Comparison of ENCODE assay signal across 17 mouse cellular contexts in the genomic region with DNA sequence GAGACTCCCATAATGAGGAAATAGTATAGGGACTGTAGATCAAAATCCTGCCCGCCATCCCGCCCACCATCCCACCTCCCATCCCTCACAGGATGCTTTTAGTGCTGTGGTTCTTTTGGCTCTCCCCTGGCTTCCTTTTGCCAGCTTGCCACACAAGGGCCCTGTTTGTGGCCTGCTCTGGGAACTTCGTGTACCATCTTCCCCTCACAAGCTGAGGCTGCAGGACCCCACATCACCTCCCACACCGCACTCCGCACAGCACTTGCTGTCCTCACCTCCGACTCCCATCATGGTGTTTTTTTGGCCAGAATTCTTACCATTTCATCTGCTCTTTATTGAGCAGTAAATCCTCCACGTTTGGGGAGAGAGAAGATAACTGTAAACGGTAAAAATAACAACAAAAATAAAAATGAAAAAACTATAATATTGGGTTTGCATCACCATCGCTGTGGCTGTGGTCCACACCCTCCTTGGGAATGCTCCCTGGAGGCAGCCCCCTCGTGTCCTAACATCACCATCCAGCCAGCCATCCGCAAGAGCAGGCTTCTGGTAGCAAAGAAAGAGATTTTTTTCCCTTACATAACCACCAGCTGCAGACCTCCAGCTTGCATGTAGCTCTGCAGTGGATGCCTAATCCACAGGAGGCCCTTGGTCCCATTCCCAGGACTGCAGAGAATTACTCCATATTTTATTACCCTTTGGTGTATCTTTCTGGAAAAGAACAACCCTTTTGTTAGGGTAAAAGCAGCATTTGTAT. TPM values are rescaled to one million over a fixed set of nuclear protein-coding genes. Genes with fewer than 3 reads are reported as not detected.
DNase-seq lines count a peak whose midpoint lies in the region; ATAC-seq and TF ChIP-seq lines count a peak whose summit lies in the region.
"Had no signal": no experiment of that assay in that cellular context is flagged by ENCODE, and none has a peak within 500 bp of the region (broad histone marks: within the 10 kb centered on the region; RNA-seq: fewer than 3 reads in every experiment).

No protein-coding gene starts in this region.

- H3K4me1 ChIP-seq in heart, embryonic 12.5 days (replicated peaks): peaks cover under 1% of the 10 kb centered on the region; the same call in 1 of the 2 replicates
- peaks cover 6% of the 10 kb centered on the region for H3K4me1 ChIP-seq in olfactory bulb, adult 2 months (ENCODE audit: control insufficient read depth, insufficient read depth, low read length)
- peaks cover 19% of the 10 kb centered on the region; the same call in 1 of the 2 replicates for H3K4me1 ChIP-seq in kidney, embryonic 15.5 days

- no peak for TF ChIP-seq POLR2A in olfactory bulb, adult 2 months (IDR thresholded peaks at IDR 0.05; ENCODE audit: insufficient read depth, low read depth, low read length)

- WGBS in heart, embryonic 12.5 days: 79% methylated on average over 11 of the region's 11 CpGs
- 66% methylated on average over 11 of the region's 11 CpGs for WGBS in olfactory bulb, adult 2 months
- 86% methylated on average over 11 of the region's 11 CpGs for WGBS in kidney, embryonic 15.5 days

- H3K9ac ChIP-seq in heart, embryonic 12.5 days: no peak overlapping the region
- H3K9ac ChIP-seq in kidney, embryonic 15.5 days: no peak overlapping the region
- H3K9ac ChIP-seq: forebrain, postnatal 0 days; limb, embryonic 15.5 days; liver, postnatal 0 days had no signal

- DNase-seq in heart, adult 9 months (ENCODE audit: low spot score in 2 of 2): peak; percentile 13 to 38
- DNase-seq in left cerebral cortex, postnatal 36 days (ENCODE audit: low spot score in 2 of 2): peak; percentile 38 to 47
- DNase-seq in left cerebral cortex, adult 11 months (ENCODE audit: low spot score): no peak
- peak; percentile 80 for DNase-seq in brain, adult 2 months (ENCODE audit: low read depth, low spot score)
- DNase-seq: cerebellum, adult 9-11 months; forebrain, postnatal 0 days; kidney, postnatal 10 days; liver, postnatal 0 days; lung, postnatal 14 days; thymus, adult 18-20 months had no signal

- peaks cover 1% of the 10 kb centered on the region for H3K36me3 ChIP-seq in heart, embryonic 12.5 days
- H3K36me3 ChIP-seq in kidney, embryonic 15.5 days: peaks cover 8% of the 10 kb centered on the region

- no peaks in the 10 kb centered on the region for H3K27me3 ChIP-seq in heart, embryonic 12.5 days (replicated peaks)
- H3K27me3 ChIP-seq in kidney, embryonic 15.5 days: no peaks in the 10 kb centered on the region
- H3K27me3 ChIP-seq: limb, embryonic 15.5 days; megakaryocyte, embryonic 14.5 days had no signal

- no peak for TF ChIP-seq CTCF in olfactory bulb, adult 2 months (IDR thresholded peaks at IDR 0.05; ENCODE audit: insufficient read depth, low read depth, low read length)

- H3K4me2 ChIP-seq in heart, embryonic 12.5 days: no peak overlapping the region
- no peak overlapping the region for H3K4me2 ChIP-seq in kidney, embryonic 15.5 days
- H3K4me2 ChIP-seq: limb, embryonic 15.5 days had no signal

- intact Hi-C loops in left cerebral cortex, postnatal 36 days (cut with DNase I): no loop called here

- no peak overlapping the region for H3K27ac ChIP-seq in heart, embryonic 12.5 days (ENCODE audit: poor library complexity, severe bottlenecking)
- 0 out of 2 replicates have a peak overlapping the region, but pooled peaks have one; percentile 39 for H3K27ac ChIP-seq in olfactory bulb, adult 2 months (ENCODE audit: insufficient read depth, low read depth, low read length)
- H3K27ac ChIP-seq in kidney, embryonic 15.5 days: no peak overlapping the region
- H3K27ac ChIP-seq: limb, embryonic 15.5 days had no signal

- ATAC-seq in heart, embryonic 12.5 days (ENCODE audit: insufficient number of reproducible peaks, low FRiP score): no peak
- no peak for ATAC-seq in kidney, embryonic 15.5 days (replicated peaks; ENCODE audit: low FRiP score)
- ATAC-seq: forebrain, postnatal 0 days; hindbrain, embryonic 16.5 days; intestine, postnatal 0 days; liver, postnatal 0 days had no signal

- no peaks in the 10 kb centered on the region; the same call in 1 of the 2 replicates for H3K9me3 ChIP-seq in heart, embryonic 12.5 days (replicated peaks)
- H3K9me3 ChIP-seq in kidney, embryonic 15.5 days (replicated peaks): no peaks in the 10 kb centered on the region
- H3K9me3 ChIP-seq: limb, embryonic 15.5 days had no signal

- H3K4me3 ChIP-seq in heart, embryonic 12.5 days: no peak overlapping the region
- H3K4me3 ChIP-seq in olfactory bulb, adult 2 months (ENCODE audit: insufficient read depth, low read depth, low read length): no peak overlapping the region
- H3K4me3 ChIP-seq in kidney, embryonic 15.5 days (replicated peaks): no peak overlapping the region
- H3K4me3 ChIP-seq: limb, embryonic 15.5 days; megakaryocyte, embryonic 14.5 days had no signal

RNA-seq across cellular contexts. Expression of a gene that starts 51.9 kb away (rescaled TPM):
- 45.1 and 46.9 TPM in 2 replicates for polyA plus RNA-seq in heart, embryonic 12.5 days (2016; fragmentation: Nextera tagmentation; extraction: Ambion mirVana)
- 10 to 100 TPM; 29.5 to 31.3 TPM for total RNA-seq in left cerebral cortex, postnatal 36 days (2021)
- polyA plus RNA-seq in olfactory bulb, adult 2 months (2012; ENCODE audit: insufficient read depth, insufficient read length, low replicate concordance, missing spikeins): not detected in 2 replicates
- 115 and 117 TPM in 2 replicates for polyA plus RNA-seq in kidney, embryonic 15.5 days (2015; fragmentation: Nextera tagmentation; extraction: Ambion mirVana)

Comparison
In these comparisons a context has a peak if more than half of its experiments do, and no peak if none do; other contexts are left out.
1. RNA of a gene that starts 51.9 kb away (polyA plus RNA-seq): 115 to 117 TPM in kidney, embryonic 15.5 days and 45.1 to 46.9 TPM in heart, embryonic 12.5 days; not detected in olfactory bulb, adult 2 months; every median in the first group is over 10 times any median in the second.